Mouse (Mus musculus): ENCODE results near the gene Tmem178b. TPM values are rescaled to one million over a fixed set of nuclear protein-coding genes. Genes with fewer than 3 reads are reported as not detected.

The Tmem178b gene
- polyA plus RNA-seq, 1 experiment from 2014 or later, result 0.14 TPM

- H3K4me1 ChIP-seq, result no peaks in the 10 kb centered on the region; the same call in 1 of the 2 replicates
- H3K4me2 ChIP-seq, result no peak overlapping the region
- H3K27ac ChIP-seq, result no peak overlapping the region
- no peaks in the 10 kb centered on the region for H3K9me3 ChIP-seq
- H3K9ac ChIP-seq, result no peak overlapping the region
- no peaks in the 10 kb centered on the region for H3K27me3 ChIP-seq
- H3K36me3 ChIP-seq, result no peaks in the 10 kb centered on the region
- no peak for ATAC-seq (ENCODE audit: borderline replicate concordance, extremely low read depth, low FRiP score, low TSS enrichment)
- H3K4me3 ChIP-seq, result no peak overlapping the region
Observed at GRCm38 (mm10) chr6:40249939-40250338, 376.9 kb downstream of the Tmem178b start.

- no peaks in the 10 kb centered on the region for H3K27me3 ChIP-seq
- no peak overlapping the region for H3K9ac ChIP-seq
- WGBS, result 97% methylated on average over 1 of the region's 1 CpGs
- H3K9me3 ChIP-seq, result no peaks in the 10 kb centered on the region
- H3K4me2 ChIP-seq, result no peak overlapping the region
- no peak for ATAC-seq (ENCODE audit: borderline replicate concordance, extremely low read depth, low FRiP score, low TSS enrichment)
- no peaks in the 10 kb centered on the region for H3K36me3 ChIP-seq
- H3K4me3 ChIP-seq, result no peak overlapping the region
- H3K4me1 ChIP-seq, result no peaks in the 10 kb centered on the region
- no peak overlapping the region for H3K27ac ChIP-seq
Observed at GRCm38 (mm10) chr6:40263687-40264086, 390.6 kb downstream of the Tmem178b start.

GRCm38 (mm10) chr6:40300707-40301106, 427.6 kb downstream of the Tmem178b start:
- no peaks in the 10 kb centered on the region for H3K4me1 ChIP-seq
- 67% methylated on average over 5 of the region's 5 CpGs for WGBS
- H3K4me3 ChIP-seq, result no peak overlapping the region
- no peak overlapping the region for H3K4me2 ChIP-seq
- H3K27me3 ChIP-seq, result no peaks in the 10 kb centered on the region
- H3K27ac ChIP-seq, result no peak overlapping the region
- no peak for ATAC-seq (ENCODE audit: borderline replicate concordance, extremely low read depth, low FRiP score, low TSS enrichment)
- no peak overlapping the region for H3K9ac ChIP-seq
- no peaks in the 10 kb centered on the region for H3K36me3 ChIP-seq
- H3K9me3 ChIP-seq, result no peaks in the 10 kb centered on the region

- Histone ChIP-seq H3K36me3 (no peaks in the 10 kb centered on the region), H3K4me3 (no peak overlapping the region), H3K27me3 (no peaks in the 10 kb centered on the region), H3K27ac (no peak overlapping the region), H3K9ac (no peak overlapping the region), H3K4me2 (no peak overlapping the region), H3K9me3 (no peaks in the 10 kb centered on the region), H3K4me1 (no peaks in the 10 kb centered on the region)
- no peak for ATAC-seq (ENCODE audit: borderline replicate concordance, extremely low read depth, low FRiP score, low TSS enrichment)
- WGBS, result 10% methylated on average over 6 of the region's 6 CpGs
Observed at GRCm38 (mm10) chr6:40303379-40303778, 430.3 kb downstream of the Tmem178b start.

Other genes with a start within 250 kb of the Tmem178b start
- gene Braf, start 147.8 kb upstream of the Tmem178b start, polyA plus RNA-seq (2015; fragmentation: Nextera tagmentation; extraction: Ambion mirVana), result 15.2 and 17.3 TPM in 2 replicates
- 164 and 179 TPM in 2 replicates for gene Mrps33, start 62.3 kb upstream of the Tmem178b start, polyA plus RNA-seq (2015; fragmentation: Nextera tagmentation; extraction: Ambion mirVana)

All from lung, embryonic 15.5 days (tissue).